Mouse (Mus musculus): Measurements from ENCODE around the gene Clmp. TPM values are rescaled to one million over a fixed set of nuclear protein-coding genes. Genes with fewer than 3 reads are reported as not detected.
A peak's percentile ranks its signal among the peaks of the same experiment; 100 is the strongest.

Clmp gene
- polyA plus RNA-seq, 1 experiment from 2014 or later: 23.0 TPM

- 83% methylated on average over 3 of the region's 3 CpGs for WGBS
- no peak for ATAC-seq
- H3K4me3 ChIP-seq (ENCODE audit: low read depth, low read length): no peak within 1 kb of the TSS
- H3K9me3 ChIP-seq (ENCODE audit: control insufficient read depth): no peaks in the 10 kb centered on the region
- TF ChIP-seq CTCF (IDR thresholded peaks at IDR 0.05; ENCODE audit: low read depth): no peak
- no peak within 1 kb of the TSS for H3K4me2 ChIP-seq (replicated peaks; ENCODE audit: low read depth)
- H3K36me3 ChIP-seq (ENCODE audit: control insufficient read depth, insufficient read depth): no peaks in the 10 kb centered on the region
- no peaks in the 10 kb centered on the region for H3K27me3 ChIP-seq (replicated peaks; ENCODE audit: control insufficient read depth, insufficient read depth, low read length)
- H3K9ac ChIP-seq (ENCODE audit: low read depth, low read length): no peak within 1 kb of the TSS
- H3K4me1 ChIP-seq (replicated peaks; ENCODE audit: control insufficient read depth, insufficient read depth, low read length): no peaks in the 10 kb centered on the region
- no peak within 1 kb of the TSS for H3K27ac ChIP-seq (ENCODE audit: low read depth, low read length)
Measured at GRCm38 (mm10) chr9:40670313-40670712, 15.4 kb upstream of the Clmp start, which contains the start of gene Gm21915. Gm21915 (plus strand) TSS chr9:40670613.

- Histone ChIP-seq H3K4me3 (ENCODE audit: low read depth, low read length) (no peak overlapping the region), H3K4me1 (replicated peaks; ENCODE audit: control insufficient read depth, insufficient read depth, low read length) (no peaks in the 10 kb centered on the region), H3K4me2 (replicated peaks; ENCODE audit: low read depth) (no peak overlapping the region), H3K9me3 (ENCODE audit: control insufficient read depth) (no peaks in the 10 kb centered on the region), H3K36me3 (ENCODE audit: control insufficient read depth, insufficient read depth) (no peaks in the 10 kb centered on the region), H3K27ac (ENCODE audit: low read depth, low read length) (no peak overlapping the region; the same call in 1 of the 2 replicates), H3K9ac (ENCODE audit: low read depth, low read length) (no peak overlapping the region), H3K27me3 (replicated peaks; ENCODE audit: control insufficient read depth, insufficient read depth, low read length) (no peaks in the 10 kb centered on the region)
- no peak for TF ChIP-seq CTCF (IDR thresholded peaks at IDR 0.05; ENCODE audit: low read depth)
- no peak for ATAC-seq
- WGBS: 41% methylated on average over 4 of the region's 4 CpGs
Measured at GRCm38 (mm10) chr9:40671323-40671930, 14.3 kb upstream of the Clmp start.

DNA sequence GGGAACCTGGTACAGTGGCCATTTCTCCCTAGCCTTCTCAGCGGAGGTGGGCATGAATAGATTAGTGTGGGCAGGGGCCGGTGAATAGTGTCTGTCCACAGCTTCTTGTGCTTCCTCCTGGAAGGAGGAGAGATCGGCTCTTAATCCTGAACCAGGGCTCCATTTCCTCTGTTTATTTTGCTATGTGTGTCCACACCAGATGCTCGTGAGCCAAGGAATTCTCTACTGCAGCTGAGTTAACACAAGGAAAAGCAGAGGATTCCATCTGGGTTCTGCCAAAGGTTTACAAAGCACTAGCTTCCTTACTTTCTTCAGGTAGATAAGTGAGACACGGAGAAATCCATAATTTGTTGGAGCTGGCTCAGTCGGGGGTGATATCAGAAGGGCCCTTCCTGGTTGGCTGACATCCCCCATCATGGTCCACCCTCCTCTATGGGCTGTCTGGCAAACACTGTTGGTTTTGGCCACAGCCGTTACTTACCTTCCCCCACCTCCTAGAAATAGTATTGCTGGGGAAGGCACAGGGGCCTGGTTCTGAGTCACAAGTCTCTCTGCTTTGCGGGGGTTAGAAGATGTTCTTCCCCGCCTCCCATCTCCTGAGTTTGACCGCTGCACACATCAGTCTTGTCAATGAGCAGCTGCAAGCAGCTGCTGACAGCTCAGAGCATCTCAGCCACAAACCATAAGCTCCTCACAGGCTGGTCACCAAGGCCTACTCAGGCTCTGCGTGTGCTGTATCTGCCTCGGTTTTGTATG is 10.4 kb upstream of the Clmp start:
- H3K27ac ChIP-seq (ENCODE audit: low read depth, low read length): no peak overlapping the region
- no peak overlapping the region for H3K4me3 ChIP-seq (ENCODE audit: low read depth, low read length)
- WGBS: 52% methylated on average over 12 of the region's 12 CpGs
- H3K9ac ChIP-seq (ENCODE audit: low read depth, low read length): no peak overlapping the region
- TF ChIP-seq CTCF (IDR thresholded peaks at IDR 0.05; ENCODE audit: low read depth): no peak
- no peak overlapping the region for H3K4me2 ChIP-seq (replicated peaks; ENCODE audit: low read depth)
- no peaks in the 10 kb centered on the region for H3K36me3 ChIP-seq (ENCODE audit: control insufficient read depth, insufficient read depth)
- H3K4me1 ChIP-seq (replicated peaks; ENCODE audit: control insufficient read depth, insufficient read depth, low read length): no peaks in the 10 kb centered on the region
- no peak for ATAC-seq
- H3K9me3 ChIP-seq (ENCODE audit: control insufficient read depth): no peaks in the 10 kb centered on the region
- H3K27me3 ChIP-seq (replicated peaks; ENCODE audit: control insufficient read depth, insufficient read depth, low read length): no peaks in the 10 kb centered on the region

GRCm38 (mm10) chr9:40678653-40679052 is 7.1 kb upstream of the Clmp start:
- WGBS: 56% methylated on average over 4 of the region's 4 CpGs
- no peaks in the 10 kb centered on the region for H3K27me3 ChIP-seq (replicated peaks; ENCODE audit: control insufficient read depth, insufficient read depth, low read length)
- no peak overlapping the region for H3K4me2 ChIP-seq (replicated peaks; ENCODE audit: low read depth)
- no peaks in the 10 kb centered on the region for H3K9me3 ChIP-seq (ENCODE audit: control insufficient read depth)
- no peaks in the 10 kb centered on the region for H3K4me1 ChIP-seq (replicated peaks; ENCODE audit: control insufficient read depth, insufficient read depth, low read length)
- ATAC-seq: no peak
- no peak overlapping the region for H3K4me3 ChIP-seq (ENCODE audit: low read depth, low read length)
- no peak overlapping the region for H3K9ac ChIP-seq (ENCODE audit: low read depth, low read length)
- TF ChIP-seq CTCF (IDR thresholded peaks at IDR 0.05; ENCODE audit: low read depth): no peak
- H3K27ac ChIP-seq (ENCODE audit: low read depth, low read length): no peak overlapping the region
- H3K36me3 ChIP-seq (ENCODE audit: control insufficient read depth, insufficient read depth): no peaks in the 10 kb centered on the region

DNA sequence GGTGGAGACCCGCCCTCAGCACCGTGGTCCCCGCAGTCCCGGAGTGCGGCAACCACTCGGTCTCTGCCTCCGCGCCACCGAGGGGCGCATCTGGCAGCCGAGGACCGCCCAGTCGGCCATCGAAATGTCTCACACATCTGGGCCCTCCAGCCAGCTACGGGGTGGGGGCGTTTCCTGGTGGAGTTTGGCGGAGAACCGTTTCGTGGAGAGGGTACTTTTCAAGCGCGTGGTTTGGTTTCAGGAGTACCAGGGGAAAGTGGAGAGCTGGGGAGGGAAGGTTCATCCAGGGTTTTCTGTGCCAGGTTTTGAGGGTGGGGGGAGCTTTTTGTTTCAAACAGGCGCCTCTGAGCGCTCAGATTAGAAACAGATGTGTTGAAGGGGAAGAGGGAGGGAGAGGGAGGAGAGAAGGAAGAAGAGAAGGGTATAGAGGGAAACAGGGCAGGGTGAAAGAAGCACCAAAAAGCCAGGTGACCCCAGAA is 698 bp downstream of the Clmp start:
- H3K27me3 ChIP-seq (replicated peaks; ENCODE audit: control insufficient read depth, insufficient read depth, low read length): peaks cover 26% of the 10 kb centered on the region
- H3K4me2 ChIP-seq (replicated peaks; ENCODE audit: low read depth): peak overlapping the region; percentile 71
- peak overlapping the region; percentile 74 for H3K27ac ChIP-seq (ENCODE audit: low read depth, low read length)
- H3K4me3 ChIP-seq (ENCODE audit: low read depth, low read length): peak overlapping the region; percentile 51
- 0 out of 2 replicates have a peak, but pooled peaks have one; percentile 28 for ATAC-seq
- WGBS: 1% methylated on average over 23 of the region's 23 CpGs
- no peaks in the 10 kb centered on the region for H3K36me3 ChIP-seq (ENCODE audit: control insufficient read depth, insufficient read depth)
- peaks cover 4% of the 10 kb centered on the region; the same call in 1 of the 2 replicates for H3K4me1 ChIP-seq (replicated peaks; ENCODE audit: control insufficient read depth, insufficient read depth, low read length)
- TF ChIP-seq CTCF (IDR thresholded peaks at IDR 0.05; ENCODE audit: low read depth): 0 out of 2 replicates have a peak, but pooled peaks have one; percentile 12
- H3K9me3 ChIP-seq (ENCODE audit: control insufficient read depth): no peaks in the 10 kb centered on the region
- H3K9ac ChIP-seq (ENCODE audit: low read depth, low read length): peak overlapping the region; percentile 43

DNA sequence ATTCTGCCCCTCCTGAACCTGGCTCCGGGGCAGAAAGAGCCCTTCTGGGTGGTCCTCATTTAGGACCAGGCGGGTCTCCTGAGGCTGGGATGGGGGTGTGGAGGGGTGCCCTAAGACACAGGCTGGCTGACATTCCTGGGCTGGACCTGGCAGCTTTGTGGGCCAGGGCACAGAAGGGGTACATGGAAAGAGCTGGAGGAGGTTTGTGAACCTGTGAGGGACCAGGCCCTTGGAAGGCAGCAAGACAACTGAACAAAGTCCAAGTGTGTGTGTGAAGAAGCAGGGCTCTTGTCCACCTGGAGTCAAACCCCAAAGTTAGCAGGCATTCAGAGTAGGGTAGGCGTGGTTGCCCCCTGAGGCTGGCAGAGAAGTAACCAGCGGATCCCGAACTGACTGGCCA is 1.3 kb downstream of the Clmp start:
- no peak for TF ChIP-seq CTCF (IDR thresholded peaks at IDR 0.05; ENCODE audit: low read depth)
- Histone ChIP-seq H3K9me3 (ENCODE audit: control insufficient read depth) (no peaks in the 10 kb centered on the region), H3K36me3 (ENCODE audit: control insufficient read depth, insufficient read depth) (no peaks in the 10 kb centered on the region), H3K27me3 (replicated peaks; ENCODE audit: control insufficient read depth, insufficient read depth, low read length) (peaks cover 26% of the 10 kb centered on the region), H3K9ac (ENCODE audit: low read depth, low read length) (peak overlapping the region; percentile 43; the same call in 1 of the 2 replicates), H3K4me1 (replicated peaks; ENCODE audit: control insufficient read depth, insufficient read depth, low read length) (peaks cover 4% of the 10 kb centered on the region; the same call in 1 of the 2 replicates), H3K27ac (ENCODE audit: low read depth, low read length) (no peak overlapping the region), H3K4me2 (replicated peaks; ENCODE audit: low read depth) (peak overlapping the region; percentile 71), H3K4me3 (ENCODE audit: low read depth, low read length) (peak overlapping the region; percentile 51)
- WGBS: 53% methylated on average over 5 of the region's 5 CpGs
- ATAC-seq: no peak
